In the genomic region with DNA sequence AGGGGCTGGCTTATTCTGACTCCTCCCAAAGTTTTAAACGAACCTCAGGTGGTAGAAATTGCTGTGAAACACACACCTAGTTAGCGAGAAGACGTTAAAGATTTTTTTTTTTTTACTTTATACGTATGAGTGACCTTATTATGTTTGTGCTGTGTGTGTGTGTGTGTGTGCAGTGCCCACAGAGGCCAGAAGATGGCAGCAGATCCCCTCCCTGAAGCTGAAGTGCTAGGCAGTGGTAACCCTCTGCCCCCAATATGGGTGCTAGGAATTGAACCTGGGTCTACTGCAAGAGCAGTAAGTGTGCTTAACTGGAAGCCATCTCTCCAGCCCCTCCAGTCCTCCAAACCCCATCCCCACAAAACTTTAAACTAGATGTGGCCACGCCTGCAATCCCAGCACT, we compare ENCODE assay signal across 22 mouse cellular contexts. TPM values are rescaled to one million over a fixed set of nuclear protein-coding genes. Genes with fewer than 3 reads are reported as not detected.
A peak's percentile ranks its signal among the peaks of the same experiment; 100 is the strongest.
DNase-seq lines count a peak whose midpoint lies in the region; ATAC-seq and TF ChIP-seq lines count a peak whose summit lies in the region.
"Had no signal": no experiment of that assay in that cellular context is flagged by ENCODE, and none has a peak within 500 bp of the region (broad histone marks: within the 10 kb centered on the region; RNA-seq: fewer than 3 reads in every experiment).

No protein-coding gene starts in this region.

- no peak overlapping the region for H3K27ac ChIP-seq in intestine, postnatal 0 days (ENCODE audit: low read depth, low read length)
- H3K27ac ChIP-seq in intestine, embryonic 16.5 days (ENCODE audit: low read length): no peak overlapping the region
- no peak overlapping the region for H3K27ac ChIP-seq in lung, embryonic 14.5 days (ENCODE audit: low read depth)
- H3K27ac ChIP-seq in bone marrow, adult 2 months (ENCODE audit: control insufficient read depth, insufficient read depth, low read depth, low read length, poor library complexity): no peak overlapping the region
- H3K27ac ChIP-seq in hindbrain, embryonic 12.5 days: no peak overlapping the region
- H3K27ac ChIP-seq: forebrain, embryonic 12.5 days; kidney, embryonic 15.5 days; midbrain, embryonic 13.5 days had no signal

- no peak overlapping the region for H3K4me2 ChIP-seq in intestine, postnatal 0 days (replicated peaks; ENCODE audit: low read depth)
- H3K4me2 ChIP-seq in intestine, embryonic 16.5 days (ENCODE audit: low read depth, low read length): no peak overlapping the region
- no peak overlapping the region for H3K4me2 ChIP-seq in lung, embryonic 14.5 days
- H3K4me2 ChIP-seq in hindbrain, embryonic 12.5 days (replicated peaks): no peak overlapping the region
- H3K4me2 ChIP-seq: forebrain, embryonic 12.5 days; heart, embryonic 11.5 days; kidney, embryonic 15.5 days; limb, embryonic 15.5 days; midbrain, embryonic 13.5 days; neural tube, embryonic 15.5 days had no signal

- H3K9me3 ChIP-seq in intestine, postnatal 0 days (ENCODE audit: control insufficient read depth): no peaks in the 10 kb centered on the region
- no peaks in the 10 kb centered on the region for H3K9me3 ChIP-seq in intestine, embryonic 16.5 days (ENCODE audit: control insufficient read depth, low read length)
- no peaks in the 10 kb centered on the region for H3K9me3 ChIP-seq in lung, embryonic 14.5 days (ENCODE audit: low read depth, low read length)
- H3K9me3 ChIP-seq in E14TG2a.4 (ENCODE audit: low read length): no peaks in the 10 kb centered on the region
- no peaks in the 10 kb centered on the region for H3K9me3 ChIP-seq in hindbrain, embryonic 12.5 days (replicated peaks)
- H3K9me3 ChIP-seq: forebrain, embryonic 12.5 days; kidney, embryonic 15.5 days; limb, embryonic 15.5 days; midbrain, embryonic 13.5 days; neural tube, embryonic 15.5 days had no signal

- 81% methylated on average over 5 of the region's 5 CpGs for WGBS in intestine, postnatal 0 days
- WGBS in intestine, embryonic 16.5 days: 86% methylated on average over 5 of the region's 5 CpGs
- 80% methylated on average over 5 of the region's 5 CpGs for WGBS in lung, embryonic 14.5 days
- WGBS in bone marrow, adult 2 months: 79% methylated on average over 5 of the region's 5 CpGs
- WGBS in hindbrain, embryonic 12.5 days: 90% methylated on average over 5 of the region's 5 CpGs

- no peak for ATAC-seq in intestine, postnatal 0 days
- no peak for ATAC-seq in intestine, embryonic 16.5 days
- ATAC-seq in lung, embryonic 14.5 days (ENCODE audit: insufficient read depth): no peak
- no peak for ATAC-seq in hindbrain, embryonic 12.5 days (ENCODE audit: low FRiP score)
- ATAC-seq: midbrain, embryonic 13.5 days had no signal

- TF ChIP-seq CTCF in intestine, postnatal 0 days (IDR thresholded peaks at IDR 0.05; ENCODE audit: low read depth): peak; percentile 59
- TF ChIP-seq CTCF in lung, embryonic 14.5 days (IDR thresholded peaks at IDR 0.05; ENCODE audit: low read depth): peak; percentile 37
- TF ChIP-seq CTCF in E14TG2a.4 (conservative IDR thresholded peaks at IDR 0.05; ENCODE audit: low read length): peak; percentile 27
- peak; percentile 40; the same call in 1 of the 2 replicates for TF ChIP-seq CTCF in bone marrow, adult 2 months (IDR thresholded peaks at IDR 0.05; ENCODE audit: control insufficient read depth, insufficient read depth, low read length)

- no peak overlapping the region for H3K4me3 ChIP-seq in intestine, postnatal 0 days (ENCODE audit: low read depth, low read length)
- no peak overlapping the region for H3K4me3 ChIP-seq in intestine, embryonic 16.5 days (ENCODE audit: low read length)
- H3K4me3 ChIP-seq in lung, embryonic 14.5 days (ENCODE audit: low read depth, low read length): no peak overlapping the region
- no peak overlapping the region for H3K4me3 ChIP-seq in E14TG2a.4 (replicated peaks; ENCODE audit: low read length)
- H3K4me3 ChIP-seq in bone marrow, adult 2 months (replicated peaks; ENCODE audit: control insufficient read depth, low read depth, low read length): no peak overlapping the region
- H3K4me3 ChIP-seq in hindbrain, embryonic 12.5 days: no peak overlapping the region
- H3K4me3 ChIP-seq: forebrain, embryonic 12.5 days; kidney, embryonic 15.5 days; limb, embryonic 15.5 days; midbrain, embryonic 13.5 days; myocyte; neural tube, embryonic 15.5 days had no signal

- no peaks in the 10 kb centered on the region for H3K27me3 ChIP-seq in intestine, postnatal 0 days (replicated peaks; ENCODE audit: control insufficient read depth, insufficient read depth, low read length)
- no peaks in the 10 kb centered on the region for H3K27me3 ChIP-seq in intestine, embryonic 16.5 days (replicated peaks; ENCODE audit: control insufficient read depth, insufficient read depth, low read length)
- H3K27me3 ChIP-seq in lung, embryonic 14.5 days (ENCODE audit: insufficient read depth, low read length): no peaks in the 10 kb centered on the region
- no peaks in the 10 kb centered on the region for H3K27me3 ChIP-seq in E14TG2a.4 (ENCODE audit: insufficient read depth, low read length)
- no peaks in the 10 kb centered on the region for H3K27me3 ChIP-seq in hindbrain, embryonic 12.5 days
- H3K27me3 ChIP-seq: forebrain, embryonic 12.5 days; kidney, embryonic 15.5 days; limb, embryonic 15.5 days; midbrain, embryonic 13.5 days; neural tube, embryonic 15.5 days had no signal

- no peak for DNase-seq in lung, embryonic 14.5 days
- no peak for DNase-seq in lung, postnatal 25 days (ENCODE audit: low spot score)
- no peak for DNase-seq in embryo, embryonic 9.5 days (ENCODE audit: extremely low spot score)
- DNase-seq: adrenal gland, postnatal 36 days; cerebellum, adult 2 months; gastrocnemius, postnatal 36 days; heart, postnatal 10 days; spleen, adult 18-20 months; thymus, adult 2 months had no signal

- no peak overlapping the region for H3K9ac ChIP-seq in intestine, postnatal 0 days (ENCODE audit: low read depth, low read length)
- H3K9ac ChIP-seq in intestine, embryonic 16.5 days (ENCODE audit: low read depth, low read length): no peak overlapping the region
- no peak overlapping the region for H3K9ac ChIP-seq in lung, embryonic 14.5 days
- H3K9ac ChIP-seq in hindbrain, embryonic 12.5 days: no peak overlapping the region
- H3K9ac ChIP-seq: forebrain, embryonic 12.5 days; kidney, embryonic 15.5 days; limb, embryonic 15.5 days; midbrain, embryonic 13.5 days; neural tube, embryonic 15.5 days had no signal

- TF ChIP-seq POLR2A in bone marrow, adult 2 months (IDR thresholded peaks at IDR 0.05; ENCODE audit: borderline replicate concordance, control insufficient read depth, low read depth, low read length): no peak

- H3K36me3 ChIP-seq in intestine, postnatal 0 days (ENCODE audit: control insufficient read depth, insufficient read depth): no peaks in the 10 kb centered on the region
- no peaks in the 10 kb centered on the region for H3K36me3 ChIP-seq in intestine, embryonic 16.5 days (ENCODE audit: control insufficient read depth, insufficient read depth, low read length)
- no peaks in the 10 kb centered on the region for H3K36me3 ChIP-seq in lung, embryonic 14.5 days (ENCODE audit: insufficient read depth)
- H3K36me3 ChIP-seq in E14TG2a.4 (ENCODE audit: insufficient read depth, low read length): no peaks in the 10 kb centered on the region
- no peaks in the 10 kb centered on the region for H3K36me3 ChIP-seq in hindbrain, embryonic 12.5 days
- H3K36me3 ChIP-seq: forebrain, embryonic 12.5 days; kidney, embryonic 15.5 days; limb, embryonic 15.5 days; midbrain, embryonic 13.5 days; neural tube, embryonic 15.5 days had no signal

- no peaks in the 10 kb centered on the region for H3K4me1 ChIP-seq in intestine, postnatal 0 days (replicated peaks; ENCODE audit: control insufficient read depth, insufficient read depth, low read length)
- H3K4me1 ChIP-seq in intestine, embryonic 16.5 days (ENCODE audit: control insufficient read depth, insufficient read depth, low read length): no peaks in the 10 kb centered on the region
- H3K4me1 ChIP-seq in lung, embryonic 14.5 days (ENCODE audit: insufficient read depth): no peaks in the 10 kb centered on the region
- H3K4me1 ChIP-seq in E14TG2a.4 (replicated peaks; ENCODE audit: low read depth, low read length): peaks cover 7% of the 10 kb centered on the region
- H3K4me1 ChIP-seq in bone marrow, adult 2 months (ENCODE audit: control insufficient read depth, insufficient read depth, low read length): no peaks in the 10 kb centered on the region
- H3K4me1 ChIP-seq in hindbrain, embryonic 12.5 days: no peaks in the 10 kb centered on the region
- H3K4me1 ChIP-seq: forebrain, embryonic 12.5 days; limb, embryonic 15.5 days; midbrain, embryonic 13.5 days had no signal

RNA-seq across cellular contexts. Expression of a gene that starts 40.3 kb away (rescaled TPM):
- 0.16 and 0.37 TPM in 2 replicates for polyA plus RNA-seq in intestine, postnatal 0 days (2015; fragmentation: Nextera tagmentation; extraction: Ambion mirVana)
- 0.10 and 0.16 TPM in 2 replicates for polyA plus RNA-seq in intestine, embryonic 16.5 days (2015; fragmentation: Nextera tagmentation; extraction: Ambion mirVana)
- polyA plus RNA-seq in lung, embryonic 14.5 days (2014; fragmentation: Nextera tagmentation; extraction: Ambion mirVana): 0.07 TPM in 1 of 2 replicates, not detected in the other
- polyA plus RNA-seq in bone marrow, adult 2 months (2011; ENCODE audit: insufficient read depth, insufficient read length, low replicate concordance, missing spikeins): not detected in 2 replicates
- 0.26 and 0.50 TPM in 2 replicates for polyA plus RNA-seq in hindbrain, embryonic 12.5 days (2016; fragmentation: Nextera tagmentation; extraction: Ambion mirVana)
- polyA plus RNA-seq: heart, embryonic 11.5 days; lung, embryonic 16.5 days had no signal
